Mouse (Mus musculus) erythroblast, embryonic 14.5 days (primary cell): ENCODE measurements around the gene Slx4ip.

Source experiments
- GATA1 ChIP-seq: IDR thresholded peaks from 2 replicates; pipeline ENCODE4 v1.6.1; 2012; ENCODE audit warnings: low read length, inconsistent platforms, mixed read lengths
- TAL1 ChIP-seq: IDR thresholded peaks from 3 replicates; pipeline ENCODE4 v1.6.1; 2012; ENCODE audit warnings: low read length, inconsistent platforms, mixed read lengths

DNA sequence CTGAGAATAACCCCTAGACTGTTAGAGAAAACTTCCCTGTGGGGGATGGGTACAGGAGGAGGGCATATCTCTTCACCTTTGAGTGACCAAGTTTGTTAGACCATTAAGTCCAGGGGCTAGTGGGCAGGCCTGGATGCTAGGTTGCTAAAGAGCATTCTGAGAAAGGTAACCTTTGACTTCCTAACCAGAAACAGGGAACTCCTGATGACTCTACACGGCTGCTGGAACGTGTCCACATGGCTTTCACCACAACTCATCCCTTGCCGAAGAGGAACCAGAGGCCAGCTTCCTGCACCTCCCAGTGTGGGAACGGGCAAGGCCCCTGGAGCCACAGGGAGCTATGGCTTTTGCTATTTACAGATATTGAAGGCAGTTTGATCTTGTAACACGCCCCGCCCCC is 189.4 kb downstream of the Slx4ip start:
- no peak for TF ChIP-seq GATA1
- no peak for TF ChIP-seq TAL1
